ENCODE assay signal across 8 mouse cellular contexts in genomic region chr8:106151041-106151440, GRCm38 (mm10). TPM values are rescaled to one million over a fixed set of nuclear protein-coding genes. Genes with fewer than 3 reads are reported as not detected.
A peak's percentile ranks its signal among the peaks of the same experiment; 100 is the strongest.
DNase-seq lines count a peak whose midpoint lies in the region; ATAC-seq and TF ChIP-seq lines count a peak whose summit lies in the region.

No protein-coding gene starts in this region.

- no peaks in the 10 kb centered on the region for H3K36me3 ChIP-seq in kidney, adult 2 months (ENCODE audit: control insufficient read depth, insufficient read depth, low read length)
- H3K36me3 ChIP-seq in hindbrain, embryonic 11.5 days (ENCODE audit: control insufficient read depth, insufficient read depth, low read length) = no peaks in the 10 kb centered on the region
- H3K36me3 ChIP-seq in midbrain, embryonic 13.5 days = peaks cover 10% of the 10 kb centered on the region

- no peaks in the 10 kb centered on the region for H3K27me3 ChIP-seq in kidney, adult 2 months (replicated peaks; ENCODE audit: control insufficient read depth, insufficient read depth, low read length)
- H3K27me3 ChIP-seq in hindbrain, embryonic 11.5 days (ENCODE audit: control insufficient read depth, insufficient read depth, low read length) = no peaks in the 10 kb centered on the region
- no peaks in the 10 kb centered on the region for H3K27me3 ChIP-seq in midbrain, embryonic 13.5 days

- H3K4me3 ChIP-seq in kidney, adult 2 months (ENCODE audit: insufficient read depth, low read depth, low read length) = peak overlapping the region; percentile 78
- peak overlapping the region; percentile 54; the same call in 1 of the 2 replicates for H3K4me3 ChIP-seq in hindbrain, embryonic 11.5 days (ENCODE audit: low read depth, low read length)
- H3K4me3 ChIP-seq in midbrain, embryonic 13.5 days (replicated peaks) = peak overlapping the region; percentile 63

- no peak overlapping the region for H3K27ac ChIP-seq in kidney, adult 2 months (ENCODE audit: insufficient read depth, low read depth, low read length)
- no peak overlapping the region for H3K27ac ChIP-seq in hindbrain, embryonic 11.5 days (ENCODE audit: low read depth, low read length)
- no peak overlapping the region for H3K27ac ChIP-seq in midbrain, embryonic 13.5 days

- H3K9ac ChIP-seq in hindbrain, embryonic 11.5 days (ENCODE audit: low read depth, low read length) = no peak overlapping the region
- peak overlapping the region; percentile 73 for H3K9ac ChIP-seq in midbrain, embryonic 13.5 days (replicated peaks)

- WGBS in kidney, adult 2 months = 68% methylated on average over 9 of the region's 9 CpGs
- 87% methylated on average over 9 of the region's 9 CpGs for WGBS in hindbrain, embryonic 11.5 days
- 87% methylated on average over 9 of the region's 9 CpGs for WGBS in midbrain, embryonic 13.5 days

- no peak for TF ChIP-seq CTCF in kidney, adult 2 months (conservative IDR thresholded peaks at IDR 0.05; ENCODE audit: insufficient read depth, insufficient read length, low read depth, low read length)

- no peak for ATAC-seq in hindbrain, embryonic 11.5 days (ENCODE audit: low FRiP score)
- ATAC-seq in midbrain, embryonic 13.5 days = no peak

- TF ChIP-seq POLR2A in kidney, adult 2 months (IDR thresholded peaks at IDR 0.05; ENCODE audit: low read depth, low read length) = no peak

- no peaks in the 10 kb centered on the region for H3K9me3 ChIP-seq in hindbrain, embryonic 11.5 days (ENCODE audit: control insufficient read depth, low read length)
- no peaks in the 10 kb centered on the region for H3K9me3 ChIP-seq in midbrain, embryonic 13.5 days

- DNase-seq in kidney, adult 2 months = peak; percentile 33
- DNase-seq in kidney, adult 8-10 months = no peak
- DNase-seq in NIH3T3 (ENCODE audit: low read depth) = peak; percentile 51
- DNase-seq in hindbrain, embryonic 11.5 days (ENCODE audit: low spot score) = no peak
- DNase-seq in spleen, postnatal 4 days (ENCODE audit: low spot score in 2 of 2) = no peak
- no peak for DNase-seq in c-Kit-positive CD71-positive TER-119-positive erythroid progenitor cells, embryonic 14.5 days (ENCODE audit: low spot score)
- no peak for DNase-seq in cerebellum, postnatal 36 days

- H3K4me2 ChIP-seq in hindbrain, embryonic 11.5 days (replicated peaks; ENCODE audit: low read depth, low read length) = peak overlapping the region; percentile 55
- peak overlapping the region; percentile 66 for H3K4me2 ChIP-seq in midbrain, embryonic 13.5 days (replicated peaks)

- H3K4me1 ChIP-seq in kidney, adult 2 months (ENCODE audit: control insufficient read depth, insufficient read depth, low read length) = peaks cover 3% of the 10 kb centered on the region; the same call in 1 of the 2 replicates
- no peaks in the 10 kb centered on the region for H3K4me1 ChIP-seq in hindbrain, embryonic 11.5 days (replicated peaks; ENCODE audit: control insufficient read depth, insufficient read depth, low read length)
- H3K4me1 ChIP-seq in midbrain, embryonic 13.5 days (replicated peaks) = peaks cover 19% of the 10 kb centered on the region

RNA-seq across cellular contexts. Expression of gene Pla2g15, which starts 0.8 kb away (rescaled TPM):
- 9.4 and 10.2 TPM in 2 replicates for polyA plus RNA-seq in kidney, adult 2 months (2012; rRNA removed)
- 4.4 and 5.2 TPM in 2 replicates for polyA plus RNA-seq in hindbrain, embryonic 11.5 days (2014; fragmentation: Nextera tagmentation; extraction: Ambion mirVana)
- 16.8 and 18.4 TPM in 2 replicates for polyA plus RNA-seq in midbrain, embryonic 13.5 days (2015; fragmentation: Nextera tagmentation; extraction: Ambion mirVana)

RNA-seq across cellular contexts. Expression of gene Esrp2, which starts 14.3 kb away (rescaled TPM):
- polyA plus RNA-seq in kidney, adult 2 months (2012; rRNA removed) = 31.0 and 34.3 TPM in 2 replicates
- polyA plus RNA-seq in hindbrain, embryonic 11.5 days (2014; fragmentation: Nextera tagmentation; extraction: Ambion mirVana) = 1.5 and 2.1 TPM in 2 replicates
- polyA plus RNA-seq in midbrain, embryonic 13.5 days (2015; fragmentation: Nextera tagmentation; extraction: Ambion mirVana) = 0.09 TPM in 1 of 2 replicates, not detected in the other

RNA-seq across cellular contexts. Expression of gene Slc7a6, which starts 17.6 kb away (rescaled TPM):
- 8.2 and 9.8 TPM in 2 replicates for polyA plus RNA-seq in kidney, adult 2 months (2012; rRNA removed)
- polyA plus RNA-seq in hindbrain, embryonic 11.5 days (2014; fragmentation: Nextera tagmentation; extraction: Ambion mirVana) = 84.4 and 88.9 TPM in 2 replicates
- 76.0 and 81.0 TPM in 2 replicates for polyA plus RNA-seq in midbrain, embryonic 13.5 days (2015; fragmentation: Nextera tagmentation; extraction: Ambion mirVana)

RNA-seq across cellular contexts. Expression of gene Slc7a6os, which starts 59.7 kb away (rescaled TPM):
- 10.0 and 11.3 TPM in 2 replicates for polyA plus RNA-seq in kidney, adult 2 months (2012; rRNA removed)
- 46.1 and 46.2 TPM in 2 replicates for polyA plus RNA-seq in hindbrain, embryonic 11.5 days (2014; fragmentation: Nextera tagmentation; extraction: Ambion mirVana)
- 36.6 and 42.6 TPM in 2 replicates for polyA plus RNA-seq in midbrain, embryonic 13.5 days (2015; fragmentation: Nextera tagmentation; extraction: Ambion mirVana)

RNA-seq across cellular contexts. Expression of gene Prmt7, which starts 59.7 kb away (rescaled TPM):
- 17.3 and 17.7 TPM in 2 replicates for polyA plus RNA-seq in kidney, adult 2 months (2012; rRNA removed)
- polyA plus RNA-seq in hindbrain, embryonic 11.5 days (2014; fragmentation: Nextera tagmentation; extraction: Ambion mirVana) = 55.1 and 57.6 TPM in 2 replicates
- 57.8 and 62.6 TPM in 2 replicates for polyA plus RNA-seq in midbrain, embryonic 13.5 days (2015; fragmentation: Nextera tagmentation; extraction: Ambion mirVana)

Comparison
In these comparisons a context has a peak if more than half of its experiments do, and no peak if none do; other contexts are left out.
1. DNase-seq: peak in kidney, adult 2 months (single experiment) and NIH3T3 (single experiment); none in kidney, adult 8-10 months (0 of 2), hindbrain, embryonic 11.5 days (single experiment), spleen, postnatal 4 days (0 of 2), c-Kit-positive CD71-positive TER-119-positive erythroid progenitor cells, embryonic 14.5 days (single experiment) and cerebellum, postnatal 36 days (0 of 2).
2. RNA of gene Esrp2, which starts 14.3 kb away (polyA plus RNA-seq): 31.0 to 34.3 TPM in kidney, adult 2 months; 1.5 to 2.1 TPM in hindbrain, embryonic 11.5 days and 0.09 TPM in midbrain, embryonic 13.5 days; every median in the first group is over 10 times any median in the second.
3. Peak in every context shown above with its lines, with median percentiles within 50 percentile points of each other: H3K4me3 ChIP-seq.